Mouse (Mus musculus) right cerebral cortex, adult 2 months (tissue): ENCODE data around the gene Six6.
A peak's percentile ranks its signal among the peaks of the same experiment; 100 is the strongest.

Source experiments
- DNase-seq, 2 experiments: peaks; one replicate each; pipeline ENCODE4 v3.0.0; 2021 to 2022; ENCODE audit warnings: low spot score in 2 of 2

Six6 gene

DNA sequence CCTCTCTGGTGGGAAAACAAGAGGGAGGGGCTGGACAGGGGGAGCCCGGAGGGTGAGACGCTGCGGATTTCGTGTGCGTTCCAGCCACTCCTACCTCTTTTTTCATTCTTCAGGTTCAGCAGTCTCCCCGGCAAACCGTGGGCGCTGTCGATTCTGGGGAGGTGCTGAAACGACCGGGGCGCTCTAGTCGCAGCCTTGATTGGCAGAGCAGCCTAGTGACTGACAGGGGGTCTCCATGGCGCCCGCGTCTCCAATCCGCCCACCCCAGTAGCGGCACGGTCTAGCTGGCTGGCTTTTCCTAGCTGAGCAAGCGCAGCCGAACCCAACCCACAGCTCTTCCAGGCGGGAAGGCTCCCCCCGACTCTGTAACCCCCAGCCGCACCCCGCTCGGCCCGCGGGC, at the start of gene Six6:
Gene Six6, plus strand, starts transcription at position 277 of the 400 bp plus-strand sequence.
- no peak for DNase-seq

DNA sequence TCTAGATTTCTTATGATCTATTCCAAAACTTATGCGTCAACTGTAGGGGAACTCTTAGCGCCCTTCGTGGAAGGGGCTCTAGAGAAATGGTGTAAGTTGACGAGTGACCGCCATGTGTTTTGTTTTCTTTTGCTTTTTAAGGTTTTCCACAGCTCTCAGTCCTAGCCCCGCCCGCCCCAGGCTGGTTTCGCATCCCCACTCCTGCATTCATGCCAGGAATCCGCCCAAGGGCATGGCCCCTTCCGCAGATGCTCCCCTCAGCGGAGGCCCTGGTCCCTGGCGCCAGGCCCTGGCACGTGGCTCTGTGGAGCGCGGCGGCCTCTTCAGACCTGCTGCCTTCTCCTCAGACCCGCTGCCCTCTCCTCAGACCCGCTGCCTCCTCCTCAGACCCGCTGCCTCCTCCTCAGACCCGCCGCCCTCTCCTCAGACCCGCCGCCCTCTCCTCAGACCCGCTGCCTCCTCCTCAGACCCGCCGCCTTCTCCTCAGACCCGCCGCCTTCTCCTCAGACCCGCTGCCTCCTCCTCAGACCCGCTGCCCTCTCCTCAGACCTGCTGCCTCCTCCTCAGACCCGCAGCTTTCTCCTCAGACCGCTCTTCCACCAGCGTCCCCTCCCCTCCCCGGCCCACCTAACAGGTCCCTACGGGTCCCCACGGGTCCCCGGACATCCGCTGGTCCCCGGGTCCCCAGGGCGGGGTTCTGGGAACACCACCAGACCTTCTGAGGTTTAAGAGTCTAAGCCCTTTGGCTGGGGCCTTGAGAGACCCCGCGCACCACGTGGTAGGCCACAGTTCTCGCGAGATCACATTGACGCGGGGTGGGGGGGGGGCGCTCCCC, 22.3 kb upstream of the Six6 start:
- DNase-seq: no peak

DNA sequence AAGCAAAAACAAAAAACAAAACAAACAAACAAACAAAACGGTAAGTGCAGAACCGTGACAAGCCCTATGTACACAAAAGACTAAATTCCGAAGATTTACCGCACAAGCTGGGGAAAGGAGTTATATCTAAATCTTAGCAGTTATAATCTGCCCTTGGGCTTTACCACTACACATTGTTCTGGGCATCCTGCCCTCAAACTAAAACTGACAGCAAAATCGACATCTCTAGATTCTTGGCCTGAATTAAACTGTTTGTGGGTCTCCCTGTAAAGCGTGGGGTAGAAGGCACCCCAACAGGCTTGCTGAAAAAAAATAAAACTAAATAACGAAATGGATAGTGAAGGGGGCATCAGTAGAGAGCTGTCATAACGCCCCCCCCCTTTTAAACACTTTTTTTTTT, 2.9 kb upstream of the Six6 start:
- DNase-seq: no peak

DNA sequence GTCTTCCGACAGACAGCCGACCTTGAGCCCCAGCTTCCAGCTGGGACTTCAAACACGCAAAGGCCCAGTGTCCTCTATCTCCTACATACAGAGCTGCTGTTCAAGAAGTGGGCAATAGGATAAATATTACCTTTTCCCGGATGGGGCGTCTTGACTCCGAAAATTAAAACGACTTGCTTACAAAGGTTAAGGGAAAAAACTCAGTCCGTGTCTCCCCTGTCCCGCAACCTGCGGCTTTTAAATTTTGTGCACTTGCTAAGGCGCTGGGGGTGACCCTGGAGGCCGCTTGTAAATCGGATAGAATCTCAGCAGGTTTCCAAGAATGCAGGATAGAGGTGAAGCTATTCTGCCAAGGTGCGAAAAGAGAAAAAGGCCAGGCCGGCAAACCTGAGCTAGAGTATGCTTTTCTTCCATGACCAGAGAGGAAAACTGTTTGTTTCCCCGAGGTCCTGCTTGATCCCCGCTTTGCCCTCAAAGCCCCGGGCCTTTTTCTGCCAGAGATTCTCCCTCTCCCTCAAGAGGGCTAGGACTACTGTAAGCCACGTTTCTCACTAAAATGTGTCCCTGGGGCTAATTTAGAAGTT, 2.1 kb upstream of the Six6 start:
- no peak for DNase-seq

DNA sequence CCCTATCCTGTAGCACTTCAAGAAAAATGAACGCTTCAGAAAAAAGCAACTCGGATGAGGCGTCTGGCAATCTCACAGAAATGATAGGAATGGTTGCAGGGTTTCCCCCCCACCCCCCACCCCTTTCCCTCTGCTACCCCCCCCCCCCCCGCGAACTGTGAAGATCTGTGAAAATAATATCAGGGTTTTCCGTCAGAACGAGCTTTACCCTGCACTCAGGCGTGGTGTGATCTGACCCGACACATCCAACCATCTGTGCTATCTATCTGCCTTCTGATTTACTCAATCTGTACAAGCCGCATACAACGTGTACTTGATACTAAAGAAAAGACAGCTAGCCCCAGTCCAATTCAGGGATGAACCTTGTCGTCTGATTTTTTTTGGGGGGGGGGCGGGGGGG, 1.5 kb upstream of the Six6 start:
- no peak for DNase-seq

DNA sequence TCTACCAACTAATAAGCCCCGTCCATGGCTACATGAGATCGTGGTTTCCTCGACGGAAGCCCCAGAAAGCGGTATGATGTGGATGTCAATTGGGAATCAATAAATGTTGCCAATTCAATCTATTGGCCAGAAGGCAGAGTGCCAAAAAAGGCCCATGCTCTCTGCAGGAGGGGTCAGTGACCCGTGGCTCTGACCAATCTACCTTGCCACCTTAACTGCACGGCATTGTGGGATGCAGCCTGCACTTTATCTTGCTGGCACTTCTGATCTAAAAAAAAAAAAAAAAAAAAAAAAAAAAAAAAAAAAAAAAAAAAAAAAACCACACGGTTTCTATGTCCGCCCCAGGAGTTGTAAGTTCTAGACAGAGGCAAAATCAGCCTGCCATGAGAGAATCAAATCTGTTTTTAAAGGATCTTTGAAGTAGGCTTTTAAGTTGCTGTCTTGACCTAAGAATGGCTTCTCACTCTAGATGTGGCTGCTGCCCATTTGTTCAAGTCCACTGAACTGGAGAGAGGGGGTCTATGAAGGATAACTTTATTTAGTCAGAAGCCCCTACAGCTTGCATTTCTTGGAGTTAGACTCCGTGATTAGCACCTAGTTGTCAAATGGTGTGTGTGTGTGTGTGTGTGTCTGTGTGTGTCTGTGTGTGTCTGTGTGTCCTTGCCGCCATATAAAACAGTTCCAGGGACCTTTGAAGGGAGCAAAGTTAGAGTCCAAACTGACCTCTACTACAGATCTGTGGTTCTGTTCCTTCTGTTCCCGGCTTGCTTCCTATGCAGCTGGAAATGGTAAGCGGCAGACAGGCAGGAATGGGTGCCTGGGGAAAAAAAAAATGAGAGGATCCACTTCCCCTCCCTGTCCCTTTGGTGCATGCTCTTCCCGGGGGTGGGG, 847 bp upstream of the Six6 start:
- no peak for DNase-seq

DNA sequence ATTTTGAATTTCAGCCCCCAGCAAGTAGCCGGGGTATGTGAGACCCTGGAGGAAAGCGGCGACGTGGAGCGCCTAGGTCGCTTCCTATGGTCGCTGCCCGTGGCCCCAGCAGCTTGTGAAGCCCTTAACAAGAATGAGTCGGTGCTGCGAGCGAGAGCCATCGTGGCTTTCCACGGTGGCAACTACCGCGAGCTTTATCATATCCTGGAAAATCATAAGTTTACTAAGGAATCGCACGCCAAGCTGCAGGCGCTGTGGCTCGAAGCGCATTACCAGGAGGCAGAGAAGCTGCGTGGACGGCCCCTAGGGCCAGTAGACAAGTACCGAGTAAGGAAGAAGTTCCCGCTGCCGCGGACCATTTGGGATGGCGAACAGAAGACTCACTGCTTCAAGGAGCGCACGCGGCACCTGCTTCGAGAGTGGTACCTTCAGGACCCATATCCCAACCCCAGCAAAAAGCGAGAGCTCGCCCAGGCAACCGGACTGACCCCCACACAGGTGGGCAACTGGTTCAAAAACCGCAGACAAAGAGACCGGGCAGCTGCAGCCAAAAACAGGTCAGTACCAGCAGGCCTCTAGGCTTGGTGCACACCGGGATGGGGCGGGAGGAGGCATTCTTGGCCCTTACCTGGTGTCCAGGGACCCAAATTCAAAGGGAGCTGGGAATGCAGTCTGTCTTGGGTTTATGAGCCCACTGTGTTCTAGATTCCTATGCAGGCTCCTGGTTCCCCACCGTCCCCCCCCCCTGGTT, 554 bp downstream of the Six6 start, which contains the start of gene 4930447C04Rik:
Gene 4930447C04Rik, minus strand, starts transcription at position 704 of the 751 bp plus-strand sequence.
- DNase-seq: no peak

DNA sequence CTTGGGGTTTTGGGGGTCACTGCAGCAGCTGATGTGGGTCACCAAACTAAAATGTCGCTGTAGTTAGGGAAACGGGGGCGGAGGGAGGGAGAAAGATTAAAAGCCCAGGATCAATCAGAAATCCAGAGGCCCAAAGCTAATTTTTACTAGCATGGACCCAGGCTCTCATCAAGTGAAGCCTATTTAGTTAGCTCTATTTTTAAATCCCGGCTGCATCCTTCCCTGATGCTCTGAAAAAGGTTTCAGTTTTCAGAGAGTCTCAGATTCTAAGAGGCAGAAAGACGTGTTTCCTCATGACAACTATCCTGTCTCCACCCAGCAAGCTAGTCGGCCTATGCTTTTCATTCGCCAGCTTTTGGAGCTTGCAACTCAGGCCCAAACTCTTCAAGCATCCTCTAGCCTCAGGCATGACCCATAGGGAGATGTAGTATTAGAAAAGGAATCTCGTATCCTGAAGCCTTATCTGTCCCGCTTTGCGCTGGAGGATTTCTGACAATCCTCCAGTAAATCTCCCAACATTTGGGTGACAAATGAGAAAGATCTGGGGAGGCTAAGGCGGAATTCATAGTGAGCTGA, 1.2 kb downstream of the Six6 start:
- DNase-seq: peak in 1 of 2 experiments; percentile 17

DNA sequence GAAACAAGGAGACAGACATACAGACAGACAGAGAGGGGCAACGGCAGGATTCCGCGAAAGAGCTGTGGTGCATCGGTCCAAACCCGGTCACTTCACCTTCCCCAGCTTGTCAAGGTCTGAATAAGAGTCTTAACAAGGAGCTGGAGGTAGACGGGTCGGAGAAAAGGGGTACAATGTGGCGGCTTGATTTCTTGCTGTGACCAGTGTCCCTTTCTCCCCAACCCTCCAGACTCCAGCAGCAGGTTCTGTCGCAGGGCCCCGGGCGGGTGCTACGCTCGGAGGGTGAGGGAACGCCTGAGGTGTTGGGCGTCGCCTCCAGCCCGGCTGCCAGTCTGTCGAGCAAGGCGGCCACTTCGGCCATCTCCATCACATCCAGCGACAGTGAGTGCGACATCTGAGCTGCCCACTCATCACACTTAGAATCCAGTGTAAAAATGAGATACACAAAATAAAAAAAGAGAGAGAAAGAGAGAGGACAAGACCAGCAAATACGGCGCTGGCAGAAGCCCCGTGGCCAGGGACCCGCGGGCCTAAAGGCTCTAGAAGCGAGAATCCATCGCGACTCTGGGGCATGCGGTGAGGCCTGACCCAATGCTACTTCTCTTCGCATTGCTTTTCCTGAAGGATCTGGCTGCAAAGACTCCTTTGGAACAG, 1.8 kb downstream of the Six6 start:
- no peak for DNase-seq

DNA sequence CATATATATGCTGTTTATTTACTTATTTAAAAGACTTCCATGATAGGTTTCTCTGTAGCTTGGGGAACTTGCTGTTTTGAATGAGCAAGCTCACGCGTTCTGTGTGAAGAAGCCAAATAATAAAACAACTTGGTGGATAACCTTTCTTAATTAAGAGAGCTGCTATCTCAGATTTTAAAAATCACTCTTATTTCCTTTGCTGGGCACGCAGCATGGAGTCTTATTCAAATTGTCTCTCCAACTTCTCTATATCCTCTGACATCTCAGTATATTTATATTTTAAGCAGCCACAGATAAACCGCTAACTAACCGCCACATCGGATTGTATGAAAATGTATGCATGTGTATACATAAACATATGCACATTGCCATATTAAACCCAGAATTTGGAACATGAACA, 2.5 kb downstream of the Six6 start:
- no peak for DNase-seq

DNA sequence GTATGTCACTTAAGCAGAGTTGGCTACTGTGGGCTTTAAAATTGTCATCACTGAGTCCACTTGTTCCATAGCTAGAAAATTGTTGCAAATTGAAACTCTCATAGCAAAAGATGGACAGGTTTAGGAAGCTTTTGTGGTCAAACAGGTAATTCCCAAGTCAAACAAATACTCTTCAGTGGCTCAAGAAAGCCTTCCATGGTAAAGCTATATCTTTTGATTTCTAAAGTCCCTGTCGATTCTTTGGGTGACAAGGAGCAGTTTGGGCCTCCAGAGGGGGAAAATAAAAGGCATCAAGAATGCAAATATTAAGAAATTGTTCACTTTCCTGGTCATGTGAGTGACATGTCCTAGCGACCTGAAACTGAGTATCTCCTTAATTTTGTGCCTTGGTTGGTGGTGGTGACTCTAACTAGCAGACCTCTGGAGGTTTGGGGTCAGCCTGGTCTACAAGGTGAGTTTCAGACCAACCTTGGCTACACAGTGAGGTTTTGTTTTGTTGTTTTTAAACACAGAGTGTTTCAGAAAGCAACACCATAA, 4.0 kb downstream of the Six6 start:
- DNase-seq: no peak

DNA sequence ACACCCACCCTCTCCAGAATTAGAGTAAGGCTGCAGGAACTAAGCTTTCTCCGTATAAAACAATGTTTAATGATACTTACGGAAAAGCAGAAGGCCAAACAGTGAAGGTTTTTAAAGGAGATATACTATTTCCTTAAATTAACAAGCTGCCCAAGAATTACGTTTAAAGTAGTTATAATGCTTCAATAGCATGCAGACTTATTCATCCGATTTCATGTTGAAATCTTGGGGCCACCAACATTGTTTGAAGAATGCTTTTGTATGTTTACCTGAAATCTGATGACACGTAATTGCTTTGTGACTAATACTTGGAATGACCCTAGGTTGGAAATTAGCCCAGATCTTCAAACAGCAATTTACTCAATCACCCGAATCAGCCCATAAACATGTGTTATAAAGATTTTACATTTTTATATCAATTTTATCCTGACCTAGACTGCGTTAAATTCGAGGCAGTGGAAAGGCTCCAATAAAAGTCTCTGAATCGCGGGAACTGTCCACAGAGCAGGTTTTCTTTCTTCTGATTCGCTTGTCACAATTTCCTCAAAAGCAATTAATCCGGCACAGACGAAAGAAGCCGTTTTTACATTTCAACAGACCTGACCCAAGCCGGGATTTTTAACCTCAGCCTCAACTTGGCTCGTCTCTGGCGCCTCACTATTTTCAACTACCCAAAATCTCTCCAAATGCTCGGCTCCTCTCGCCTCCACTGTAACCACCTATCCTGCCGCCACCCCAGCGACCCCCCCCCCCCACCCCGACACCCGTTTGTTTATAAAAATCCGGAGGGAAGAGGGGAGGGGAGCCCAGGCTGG, 4.9 kb downstream of the Six6 start:
- no peak for DNase-seq

DNA sequence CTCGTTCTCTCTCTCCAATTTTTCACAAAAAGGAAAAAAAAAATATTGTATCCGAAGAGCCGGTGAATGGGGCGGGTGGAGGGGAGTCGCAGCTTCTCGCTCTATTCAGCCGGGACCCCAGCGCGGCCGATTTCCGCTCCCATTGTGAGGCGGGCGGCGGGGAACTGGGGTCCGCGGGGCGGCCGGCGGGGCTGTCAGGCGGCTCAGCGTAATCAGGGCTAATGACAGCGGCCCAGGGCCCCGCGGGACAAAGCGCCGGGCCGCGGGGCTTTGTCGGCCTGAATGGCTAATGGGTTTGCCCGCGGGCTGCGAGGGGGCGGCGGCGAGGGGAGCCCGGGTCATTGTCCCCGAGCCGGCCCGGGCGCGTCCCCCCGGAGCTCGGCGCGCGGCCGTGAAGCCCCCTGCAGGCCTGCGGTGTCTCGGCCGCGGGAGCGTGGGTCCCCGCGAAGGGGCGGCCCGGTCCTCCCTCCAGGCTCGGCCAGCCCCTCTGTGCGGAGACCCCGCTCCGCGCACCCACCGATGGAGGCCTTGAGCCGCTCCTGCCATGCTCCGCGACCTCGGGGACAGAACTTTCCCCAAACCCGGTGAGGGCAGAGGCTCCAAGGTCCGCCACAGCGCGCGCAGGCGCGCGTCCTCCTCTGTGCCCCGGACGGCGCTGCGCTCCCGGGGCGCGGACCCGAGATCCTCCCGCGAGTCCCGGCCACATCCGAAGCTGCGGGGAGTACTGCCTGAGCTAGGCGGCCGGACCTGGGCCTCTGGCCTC, 5.8 kb downstream of the Six6 start:
- no peak for DNase-seq

DNA sequence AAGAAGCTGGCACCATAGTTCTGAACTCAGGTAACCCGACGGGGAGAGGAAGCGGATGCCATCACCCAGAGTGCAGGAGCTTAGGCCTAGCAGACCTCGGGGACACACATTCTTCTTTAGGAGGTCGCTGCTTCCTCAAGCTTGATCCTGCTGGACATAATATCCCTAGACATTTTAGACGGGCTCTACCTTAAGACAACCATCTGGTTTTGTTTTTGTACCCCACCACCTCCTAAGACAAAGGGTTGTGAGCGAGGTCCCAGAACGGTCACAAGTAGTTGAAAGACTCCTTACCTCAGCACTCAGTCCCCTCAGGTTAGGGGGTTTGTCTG, 6.3 kb downstream of the Six6 start:
- no peak for DNase-seq

DNA sequence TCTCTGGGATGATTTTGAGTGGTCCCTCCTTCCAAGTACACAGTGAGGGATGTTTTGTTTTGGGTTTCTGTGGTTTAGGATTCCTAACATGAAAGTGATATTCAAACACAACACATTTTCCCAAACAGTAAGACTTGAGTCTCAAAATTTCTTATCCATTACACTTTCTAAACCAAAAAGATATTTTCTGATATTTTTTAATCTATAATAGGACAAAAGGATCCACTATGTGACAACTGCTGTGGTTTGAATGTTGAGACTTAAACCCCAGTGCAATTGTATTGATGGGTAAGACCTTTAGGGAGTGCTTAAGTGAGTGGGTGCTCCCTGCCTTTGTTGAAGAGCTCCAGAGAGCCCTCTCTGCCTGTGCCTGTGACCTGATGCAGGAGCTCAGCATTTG, 7.1 kb downstream of the Six6 start:
- no peak for DNase-seq

DNA sequence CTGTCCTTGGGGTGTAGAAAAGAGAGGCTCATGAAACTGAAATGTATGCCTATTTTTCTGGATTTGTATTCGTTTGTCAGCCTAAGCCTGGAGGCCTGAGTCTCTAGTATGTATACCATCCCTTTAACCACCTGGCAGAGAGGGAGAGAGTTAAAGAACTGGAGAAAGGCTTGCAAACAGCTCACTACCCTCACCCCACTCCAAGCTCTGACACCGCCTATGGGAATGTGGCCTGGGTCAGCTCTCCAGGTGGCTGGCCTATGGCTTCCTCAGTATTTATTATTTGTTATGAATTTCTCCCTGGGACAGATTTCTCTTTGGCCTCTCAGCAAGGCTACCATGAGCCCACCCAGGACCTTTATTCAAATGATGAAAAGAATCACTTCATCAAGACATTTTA, 7.6 kb downstream of the Six6 start:
- no peak for DNase-seq

DNA sequence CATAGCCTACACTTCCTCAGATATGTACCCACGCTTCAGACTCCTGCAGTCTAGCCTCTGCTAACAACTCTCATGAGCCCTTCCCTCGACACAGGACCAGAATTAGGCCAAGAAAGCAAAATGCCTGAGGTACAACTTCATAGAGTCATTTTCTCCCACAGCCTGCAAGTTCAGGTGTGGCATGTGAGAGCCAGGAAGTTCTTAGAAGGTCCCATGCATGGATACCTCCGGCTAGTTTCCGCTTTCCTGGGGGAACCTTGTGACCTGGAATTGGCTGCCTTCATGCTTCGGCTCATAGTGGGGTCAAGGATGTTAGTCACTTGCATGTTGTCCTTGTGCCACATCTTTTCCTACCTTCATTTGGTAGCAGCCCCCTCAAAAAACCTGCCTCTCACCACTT, 13.4 kb downstream of the Six6 start:
- DNase-seq: no peak

DNA sequence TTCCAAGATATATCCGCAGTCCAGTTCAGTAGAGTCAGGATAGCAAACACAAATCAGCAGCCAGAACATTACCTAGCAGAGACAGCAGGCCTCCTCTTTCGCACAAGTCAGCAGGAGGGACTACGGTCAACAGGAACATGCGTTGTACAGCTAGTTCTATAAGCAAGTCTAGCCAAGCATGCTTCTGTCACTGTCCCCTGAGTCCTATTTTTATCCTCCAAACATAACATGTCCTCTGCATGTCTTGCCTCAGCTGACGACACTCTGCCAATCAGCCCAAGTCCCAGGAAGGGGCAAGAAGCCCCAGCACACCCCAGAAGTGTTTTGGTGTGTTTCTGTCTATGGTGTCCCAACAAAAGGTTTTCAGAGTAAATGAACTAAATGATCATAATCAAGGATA, 14.2 kb downstream of the Six6 start:
- no peak for DNase-seq

DNA sequence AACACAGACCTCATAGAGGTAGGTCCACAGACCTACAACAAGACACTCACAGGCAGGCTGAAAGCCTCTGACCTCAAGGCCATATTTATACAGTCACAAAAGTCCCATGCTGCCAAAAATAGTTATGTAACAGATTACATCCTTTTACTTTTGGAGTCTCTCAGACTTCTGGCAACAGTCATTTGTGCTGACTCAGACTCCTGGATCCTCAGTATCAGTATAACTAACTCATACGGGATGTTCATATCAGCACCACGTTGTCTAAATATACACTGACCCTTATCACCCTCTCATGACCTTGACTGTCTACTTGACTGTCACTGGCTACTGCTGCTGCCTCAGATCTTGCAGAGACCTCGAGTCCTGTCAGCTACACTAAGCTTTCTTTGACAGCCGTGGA, 15.2 kb downstream of the Six6 start:
- DNase-seq: no peak
